Mouse (Mus musculus): ENCODE results near the gene Chpf. TPM values are rescaled to one million over a fixed set of nuclear protein-coding genes. Genes with fewer than 3 reads are reported as not detected.

The Chpf gene
- polyA plus RNA-seq, 1 experiment, result 9.2 TPM

DNA sequence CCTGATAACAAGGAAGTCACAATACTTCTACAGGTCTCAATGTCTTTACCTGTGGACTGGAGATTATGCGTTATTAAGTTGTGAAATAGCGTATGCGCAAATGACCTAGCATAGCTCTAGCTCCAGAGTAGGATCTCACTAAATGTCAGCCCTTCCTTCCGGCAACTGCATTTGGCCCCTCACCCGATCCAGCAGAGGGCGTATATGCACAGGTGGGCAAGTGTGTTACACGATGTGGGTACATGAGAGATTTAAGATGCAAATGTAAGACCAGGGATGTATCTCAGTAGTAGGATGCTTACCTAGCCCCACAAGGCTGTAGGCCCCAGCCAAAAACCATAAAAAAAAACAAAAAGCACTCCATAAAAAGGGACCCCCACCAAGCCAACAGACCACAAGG, 20.3 kb upstream of the Chpf start:
- peaks cover 77% of the 10 kb centered on the region for H3K27me3 ChIP-seq (replicated peaks)
- TF ChIP-seq FLI1 (IDR thresholded peaks at IDR 0.05; ENCODE audit: low read length), result no peak
- TF ChIP-seq GATA1 (IDR thresholded peaks at IDR 0.05; ENCODE audit: borderline replicate concordance, low read length), result no peak
- peaks cover 25% of the 10 kb centered on the region for H3K36me3 ChIP-seq (replicated peaks; ENCODE audit: low read length)
- H3K4me3 ChIP-seq (replicated peaks), result no peak overlapping the region
- H3K9me3 ChIP-seq, result no peaks in the 10 kb centered on the region
- no peaks in the 10 kb centered on the region for H3K4me1 ChIP-seq

DNA sequence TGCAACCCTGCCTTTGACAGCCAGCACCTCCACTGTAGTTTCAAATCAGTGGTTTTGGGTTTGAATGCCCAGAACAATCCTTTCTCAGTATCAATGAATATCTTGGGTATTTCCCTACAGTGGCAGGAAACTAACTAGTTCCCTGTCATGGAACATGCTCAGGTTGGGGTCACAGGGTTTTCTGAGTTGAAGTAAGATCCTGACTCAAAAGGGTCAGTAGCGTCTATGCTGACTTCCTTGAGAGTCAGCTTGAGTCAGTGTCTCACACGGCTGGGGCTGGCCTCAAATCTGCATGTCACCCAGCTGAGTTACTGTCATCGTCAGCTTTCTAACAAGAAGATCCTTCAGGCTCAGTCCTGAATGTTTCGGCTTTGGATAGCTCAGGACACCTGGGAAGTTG, 19.8 kb upstream of the Chpf start:
- Histone ChIP-seq H3K4me1 (no peaks in the 10 kb centered on the region), H3K4me3 (replicated peaks) (no peak overlapping the region), H3K36me3 (replicated peaks; ENCODE audit: low read length) (peaks cover 25% of the 10 kb centered on the region), H3K9me3 (no peaks in the 10 kb centered on the region), H3K27me3 (replicated peaks) (peaks cover 71% of the 10 kb centered on the region)
- no peak for TF ChIP-seq GATA1 (IDR thresholded peaks at IDR 0.05; ENCODE audit: borderline replicate concordance, low read length)
- no peak for TF ChIP-seq FLI1 (IDR thresholded peaks at IDR 0.05; ENCODE audit: low read length)

DNA sequence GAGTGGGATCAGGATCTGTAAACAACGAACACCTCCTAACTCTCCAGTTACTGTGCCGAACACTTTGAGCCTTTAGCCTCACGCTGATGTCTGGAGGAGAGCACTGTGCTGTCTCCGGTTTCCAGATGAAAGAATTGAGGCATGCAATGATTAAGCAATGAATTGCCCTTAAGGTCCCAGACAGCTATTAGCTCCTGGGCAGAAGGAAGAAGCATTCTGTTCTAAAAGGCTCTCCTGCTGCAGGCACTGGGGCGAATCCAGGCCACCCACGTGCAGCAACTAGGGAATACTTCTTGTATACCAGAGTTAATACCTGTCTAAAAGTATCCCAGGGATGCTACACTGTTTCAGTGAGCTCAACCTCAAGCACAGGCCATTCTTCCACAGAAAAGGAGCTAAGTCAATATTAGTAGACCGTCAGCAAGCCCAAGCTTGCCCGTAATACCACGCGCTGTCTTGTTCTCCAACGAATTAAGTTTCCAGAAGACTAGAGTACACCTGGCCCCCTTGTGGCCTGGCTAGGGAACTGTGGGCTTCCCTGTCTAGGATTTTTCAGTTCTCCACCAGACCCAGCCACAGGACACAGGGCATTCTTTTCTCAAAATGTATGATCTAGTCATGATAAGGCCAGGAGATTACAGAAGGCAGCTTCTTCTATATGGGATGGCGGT, 15.9 kb upstream of the Chpf start:
- H3K9me3 ChIP-seq, result no peaks in the 10 kb centered on the region
- peaks cover 11% of the 10 kb centered on the region for H3K36me3 ChIP-seq (replicated peaks; ENCODE audit: low read length)
- no peak overlapping the region for H3K4me3 ChIP-seq (replicated peaks)
- H3K27me3 ChIP-seq (replicated peaks), result peaks cover 83% of the 10 kb centered on the region
- H3K4me1 ChIP-seq, result no peaks in the 10 kb centered on the region
- no peak for TF ChIP-seq FLI1 (IDR thresholded peaks at IDR 0.05; ENCODE audit: low read length)

DNA sequence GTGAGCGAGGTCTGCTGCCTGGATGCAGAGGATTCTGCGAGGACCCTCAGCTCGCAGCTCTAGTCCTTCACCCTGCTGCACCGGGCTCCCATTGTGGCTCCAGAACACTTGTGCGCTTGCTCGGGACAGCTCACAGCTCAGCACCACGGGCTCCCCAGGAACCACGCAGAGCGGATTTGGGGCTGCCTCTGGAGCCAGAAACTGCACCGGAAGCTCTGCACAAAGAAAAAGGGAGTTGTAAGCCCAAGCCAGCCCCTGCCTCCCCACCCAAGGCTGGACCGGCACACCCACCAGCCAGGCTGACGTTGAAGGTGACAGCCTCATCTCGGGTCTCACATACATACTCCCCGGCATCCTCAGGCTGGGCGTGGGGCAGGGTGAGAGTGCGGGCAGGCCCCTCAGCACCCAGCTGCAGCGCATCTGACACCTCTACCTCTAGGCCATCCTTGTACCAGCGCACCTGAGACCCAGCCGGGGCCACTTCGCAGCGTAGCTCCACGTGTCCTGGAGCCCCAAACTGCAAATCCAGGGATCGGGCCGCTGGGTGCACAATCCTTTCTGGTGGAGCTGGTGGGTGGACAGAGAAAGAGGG, 13.6 kb upstream of the Chpf start:
- Histone ChIP-seq H3K9me3 (no peaks in the 10 kb centered on the region), H3K27me3 (replicated peaks) (peaks cover 86% of the 10 kb centered on the region), H3K4me1 (peaks cover 3% of the 10 kb centered on the region; the same call in 1 of the 2 replicates), H3K4me3 (replicated peaks) (no peak overlapping the region), H3K36me3 (replicated peaks; ENCODE audit: low read length) (peaks cover 7% of the 10 kb centered on the region)
- TF ChIP-seq FLI1 (IDR thresholded peaks at IDR 0.05; ENCODE audit: low read length), result no peak
- TF ChIP-seq GATA1 (IDR thresholded peaks at IDR 0.05; ENCODE audit: borderline replicate concordance, low read length), result no peak

DNA sequence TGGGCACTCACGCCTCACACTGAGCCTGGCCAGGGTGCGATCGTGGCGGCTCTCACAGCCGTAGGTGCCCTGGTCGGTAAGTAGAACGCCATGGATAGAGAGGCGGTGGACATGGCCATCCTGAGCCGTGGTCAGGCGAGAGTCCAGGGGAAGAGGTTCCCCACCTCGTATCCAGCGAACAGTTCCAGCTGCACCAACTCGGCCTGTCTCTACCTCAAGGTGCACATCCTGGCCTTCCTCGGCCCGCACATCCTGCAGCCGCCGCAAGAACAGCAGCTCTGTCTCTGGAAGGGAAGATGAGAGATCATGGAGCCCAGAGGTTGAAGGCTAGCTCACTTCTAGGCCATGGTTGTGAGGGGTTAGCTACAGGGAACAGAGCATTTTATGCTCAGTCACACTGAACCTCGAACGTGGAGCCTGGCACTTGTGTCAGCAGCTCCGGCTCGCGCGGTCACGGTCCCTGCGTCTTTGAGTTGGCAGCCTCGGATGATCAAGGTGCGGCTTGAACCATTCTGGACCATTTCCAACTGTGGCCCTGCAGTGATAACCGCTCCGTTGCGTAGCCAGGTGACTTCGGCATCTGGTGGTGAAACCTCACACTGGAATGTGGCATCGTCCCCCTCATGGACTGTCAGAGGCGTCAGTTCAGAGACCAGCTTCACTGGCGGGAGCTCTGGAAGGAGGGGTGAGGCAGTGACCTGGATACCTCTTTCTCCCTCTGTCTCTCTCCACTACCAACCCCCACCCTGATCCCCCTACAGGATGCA, 11.9 kb upstream of the Chpf start:
- Histone ChIP-seq H3K9me3 (no peaks in the 10 kb centered on the region), H3K36me3 (replicated peaks; ENCODE audit: low read length) (no peaks in the 10 kb centered on the region), H3K4me3 (replicated peaks) (no peak overlapping the region), H3K27me3 (replicated peaks) (peaks cover 90% of the 10 kb centered on the region), H3K4me1 (peaks cover 17% of the 10 kb centered on the region)
- TF ChIP-seq GATA1 (IDR thresholded peaks at IDR 0.05; ENCODE audit: borderline replicate concordance, low read length) (no peak), FLI1 (IDR thresholded peaks at IDR 0.05; ENCODE audit: low read length) (no peak)

DNA sequence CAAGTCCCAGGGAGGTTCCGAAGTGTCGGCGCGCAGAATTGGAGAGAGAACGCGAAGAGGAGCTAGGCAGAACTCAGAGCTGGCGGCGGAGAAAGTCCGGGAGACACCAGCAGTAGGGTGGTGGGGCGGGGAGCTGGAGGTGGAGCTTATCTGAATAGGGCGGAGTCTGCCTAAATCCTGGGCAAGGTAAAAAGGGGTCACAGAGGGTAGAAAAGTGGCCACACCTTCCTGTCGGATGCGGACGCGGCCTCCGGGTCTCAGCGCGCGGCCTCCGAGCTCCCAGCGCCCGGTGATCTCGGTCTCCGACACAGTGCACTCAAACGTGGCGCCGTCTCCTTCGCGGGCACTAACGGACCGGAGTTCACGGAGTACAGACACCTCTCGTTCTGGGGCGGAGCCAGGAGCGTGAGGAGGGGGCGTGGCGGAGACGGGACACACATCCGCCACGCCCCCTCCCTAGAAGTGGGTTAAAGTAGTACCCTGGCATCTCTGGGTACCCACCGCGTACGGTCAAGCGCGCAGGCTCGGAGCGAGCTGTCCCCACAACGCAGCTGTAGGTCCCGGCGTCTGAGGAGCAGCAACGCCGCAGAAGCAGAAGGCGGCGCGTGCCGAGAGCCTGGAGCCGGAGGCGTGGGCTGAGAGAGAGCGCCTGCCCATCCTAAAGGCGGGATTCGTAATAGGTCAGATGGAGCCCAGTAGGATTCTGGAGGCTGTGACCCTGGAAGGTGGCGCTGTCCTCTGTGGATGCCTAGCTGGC, 8.5 kb upstream of the Chpf start:
- TF ChIP-seq GATA1 (IDR thresholded peaks at IDR 0.05; ENCODE audit: borderline replicate concordance, low read length) (no peak), FLI1 (IDR thresholded peaks at IDR 0.05; ENCODE audit: low read length) (no peak)
- peaks cover 99% of the 10 kb centered on the region for H3K27me3 ChIP-seq (replicated peaks)
- peak overlapping the region; percentile 89 for H3K4me3 ChIP-seq (replicated peaks)

DNA sequence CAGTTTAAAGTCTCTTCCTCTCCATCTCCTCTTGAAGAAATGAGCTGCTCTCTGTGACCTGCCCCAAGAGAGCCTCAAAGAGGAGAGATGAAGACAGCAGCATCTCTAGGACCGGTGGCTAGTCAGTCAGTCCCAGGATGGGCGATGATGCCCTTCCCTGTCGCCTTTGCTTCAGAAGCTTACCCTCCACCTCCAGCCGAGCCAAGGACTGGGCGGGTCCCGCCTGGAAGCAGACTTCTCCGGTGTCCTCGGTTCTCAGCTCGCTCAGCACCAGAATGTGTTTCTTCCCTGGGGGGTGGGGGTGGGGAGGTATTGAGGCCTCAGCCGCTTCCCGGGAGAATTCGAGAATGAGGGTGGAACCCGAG, 7.9 kb upstream of the Chpf start:
- TF ChIP-seq FLI1 (IDR thresholded peaks at IDR 0.05; ENCODE audit: low read length), result no peak
- no peak for TF ChIP-seq GATA1 (IDR thresholded peaks at IDR 0.05; ENCODE audit: borderline replicate concordance, low read length)
- H3K36me3 ChIP-seq (replicated peaks; ENCODE audit: low read length), result no peaks in the 10 kb centered on the region
- H3K9me3 ChIP-seq, result peaks cover 7% of the 10 kb centered on the region; the same call in 1 of the 2 replicates
- H3K4me3 ChIP-seq (replicated peaks), result peak overlapping the region; percentile 89
- H3K4me1 ChIP-seq, result peaks cover 20% of the 10 kb centered on the region
- peaks cover 99% of the 10 kb centered on the region for H3K27me3 ChIP-seq (replicated peaks)

More for the DNA sequence above, 8.5 kb upstream of the Chpf start:
- Histone ChIP-seq H3K36me3 (replicated peaks; ENCODE audit: low read length) (no peaks in the 10 kb centered on the region), H3K4me1 (peaks cover 18% of the 10 kb centered on the region), H3K9me3 (peaks cover 3% of the 10 kb centered on the region; the same call in 1 of the 2 replicates)

DNA sequence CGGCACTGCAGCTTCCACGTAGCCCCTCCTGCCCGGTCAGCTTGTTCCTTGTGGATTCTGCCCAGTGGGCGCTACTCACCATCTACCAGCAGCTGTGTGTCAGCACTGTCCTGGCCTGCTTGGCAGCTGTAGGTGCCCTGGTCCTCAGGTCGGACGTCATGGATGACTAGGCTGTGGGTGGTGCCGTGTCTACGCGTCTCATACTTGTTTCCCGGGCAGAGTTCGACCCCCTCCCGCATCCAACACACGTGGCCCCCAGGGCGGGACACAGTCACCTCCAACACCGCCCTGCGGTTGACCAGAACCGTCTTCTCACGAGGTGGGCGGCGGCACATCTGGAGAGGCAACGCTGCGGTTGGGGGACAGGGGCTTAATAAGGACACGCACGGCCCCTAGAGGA, 7.5 kb upstream of the Chpf start:
- TF ChIP-seq FLI1 (IDR thresholded peaks at IDR 0.05; ENCODE audit: low read length) (no peak), GATA1 (IDR thresholded peaks at IDR 0.05; ENCODE audit: borderline replicate concordance, low read length) (no peak)
- H3K9me3 ChIP-seq, result peaks cover 7% of the 10 kb centered on the region; the same call in 1 of the 2 replicates
- peaks cover 20% of the 10 kb centered on the region for H3K4me1 ChIP-seq
- H3K36me3 ChIP-seq (replicated peaks; ENCODE audit: low read length), result no peaks in the 10 kb centered on the region
- peaks cover 99% of the 10 kb centered on the region for H3K27me3 ChIP-seq (replicated peaks)
- H3K4me3 ChIP-seq (replicated peaks), result peak overlapping the region; percentile 89

DNA sequence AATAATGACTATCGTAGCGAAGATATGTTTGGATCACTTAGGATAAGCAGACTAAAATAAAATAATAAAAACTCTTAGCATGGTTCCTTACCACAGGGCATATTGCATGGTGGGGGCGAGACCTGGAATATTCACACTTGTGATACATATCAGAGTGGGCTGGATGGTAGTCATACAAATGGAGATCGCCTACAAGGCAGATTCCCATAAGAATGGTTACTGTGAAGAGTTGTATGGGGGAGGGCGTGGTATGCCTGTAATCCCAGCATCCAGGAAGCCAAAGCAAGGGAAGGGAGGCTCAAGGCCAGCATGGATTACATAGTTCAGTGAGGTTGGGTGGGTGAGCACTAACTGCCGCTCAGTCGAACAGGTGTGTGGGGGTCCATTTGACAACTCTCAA, 1.6 kb upstream of the Chpf start:
- TF ChIP-seq GATA1 (IDR thresholded peaks at IDR 0.05; ENCODE audit: borderline replicate concordance, low read length), result no peak
- TF ChIP-seq FLI1 (IDR thresholded peaks at IDR 0.05; ENCODE audit: low read length), result no peak
- H3K4me3 ChIP-seq (replicated peaks), result no peak overlapping the region
- H3K9me3 ChIP-seq, result peaks cover 7% of the 10 kb centered on the region; the same call in 1 of the 2 replicates
- H3K27me3 ChIP-seq (replicated peaks), result peaks cover 97% of the 10 kb centered on the region
- H3K4me1 ChIP-seq, result peaks cover 35% of the 10 kb centered on the region
- H3K36me3 ChIP-seq (replicated peaks; ENCODE audit: low read length), result peaks cover 10% of the 10 kb centered on the region
